Mouse (Mus musculus) liver, embryonic 14.5 days (tissue): ENCODE measurements around the gene Hoxb8.

Source experiments
- CTCF ChIP-seq: IDR thresholded peaks from 2 replicates; pipeline ENCODE4 v1.5.1; 2016; ENCODE audit warnings: antibody characterized with exemption, low read depth, control low read depth
- EP300 ChIP-seq: IDR thresholded peaks from 2 replicates; pipeline ENCODE4 v1.6.1; 2016; ENCODE audit warnings: antibody characterized with exemption, low read depth

DNA sequence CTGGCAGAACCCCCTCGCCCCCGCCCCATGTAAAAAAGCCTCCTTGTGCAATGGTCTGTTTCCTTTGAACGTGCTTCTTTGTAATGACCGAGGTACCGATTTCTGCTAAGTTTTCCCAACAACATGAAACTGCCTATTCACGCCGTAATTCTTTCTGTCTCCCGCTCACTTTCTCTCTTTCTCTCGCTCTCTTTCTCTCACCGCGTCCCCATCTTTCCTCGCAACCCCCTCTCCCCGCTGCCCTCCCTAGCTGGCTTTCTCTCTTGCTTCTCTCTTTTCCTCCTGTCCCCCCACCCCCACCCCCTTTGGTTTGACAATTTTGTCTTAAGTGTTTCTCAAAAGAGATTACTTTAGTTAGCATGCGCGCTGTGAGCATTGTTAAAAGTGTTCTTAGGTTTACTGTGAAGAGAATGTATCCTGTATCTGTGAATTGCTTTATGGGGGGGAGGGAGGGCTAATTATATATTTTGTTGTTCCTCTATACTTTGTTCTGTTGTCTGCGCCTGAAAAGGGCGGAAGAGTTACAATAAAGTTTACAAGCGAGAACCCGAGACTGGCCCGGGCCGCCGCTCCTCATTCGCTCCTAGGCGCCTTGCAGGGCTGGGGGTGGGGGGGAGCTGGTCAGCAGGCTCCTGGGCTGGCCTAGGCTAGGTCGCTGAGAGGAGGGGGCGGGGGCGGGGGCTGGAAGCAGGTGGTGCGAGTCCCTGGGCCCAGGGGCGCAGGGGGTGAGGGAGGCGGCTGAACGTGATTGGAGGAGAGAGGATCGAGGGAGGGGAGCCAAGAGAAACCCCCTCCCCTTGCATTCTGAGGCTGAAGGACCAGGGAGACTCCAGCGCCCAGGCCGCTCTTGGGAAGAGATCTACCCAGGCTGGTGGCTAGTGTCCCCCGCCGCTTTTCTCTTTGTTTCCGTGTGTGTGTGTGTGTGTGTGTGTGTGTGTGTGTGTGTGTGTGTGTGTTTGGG lies 3.3 kb downstream of the Hoxb8 start:
- no peak for TF ChIP-seq CTCF
- no peak for TF ChIP-seq EP300
